Mouse (Mus musculus): ENCODE data around the gene Rtn4rl2.

DNA sequence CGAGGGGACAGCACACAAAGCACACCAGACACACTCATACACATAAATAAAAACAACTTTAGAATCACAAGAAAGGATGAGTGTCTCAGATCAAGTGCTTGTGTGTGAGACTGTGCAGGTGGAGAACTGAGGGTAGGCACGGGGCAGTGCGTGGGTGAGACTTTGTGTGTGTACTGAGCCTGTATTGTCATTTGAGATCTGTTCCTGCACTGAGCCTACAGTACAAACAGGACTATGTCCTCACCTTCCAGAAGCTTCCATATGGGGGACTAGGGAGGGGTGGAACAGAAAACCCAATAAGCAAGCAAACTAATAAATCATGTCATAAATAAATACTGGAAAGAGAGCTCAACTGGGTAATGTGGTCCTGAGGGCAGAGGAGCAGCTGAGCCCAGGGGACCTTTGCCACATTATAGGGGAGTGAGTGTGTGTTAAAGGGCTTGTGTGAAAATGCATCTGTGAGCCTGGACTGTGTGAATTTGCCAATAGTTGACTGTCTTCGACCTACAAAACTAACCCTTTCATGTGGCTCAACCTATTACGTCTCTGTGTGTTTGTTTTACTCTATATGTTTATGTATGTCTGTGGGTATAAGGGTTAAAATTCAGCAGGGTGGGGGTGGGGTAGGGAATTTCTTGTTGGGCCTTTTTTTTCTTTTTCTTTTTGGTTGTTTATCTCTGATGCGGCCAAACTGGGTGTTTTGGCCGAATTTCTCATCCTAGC, 35.9 kb downstream of the Rtn4rl2 start:
- TF ChIP-seq CTCF (IDR thresholded peaks at IDR 0.05; ENCODE audit: low read depth, low read length), result no peak
- TF ChIP-seq POLR2A (IDR thresholded peaks at IDR 0.05; ENCODE audit: insufficient read depth, low read length), result no peak
